Mouse (Mus musculus) olfactory bulb, adult 2 months (tissue): ENCODE measurements around the gene Nfasc. TPM values are rescaled to one million over a fixed set of nuclear protein-coding genes. Genes with fewer than 3 reads are reported as not detected.
A peak's percentile ranks its signal among the peaks of the same experiment; 100 is the strongest.

Experiments
- H3K27ac ChIP-seq: fragments of 200-500 bp; 2 replicates; pipeline ENCODE4 v1.5.1; 2012; ENCODE audit warnings: low read depth, low read length; ENCODE audit not compliant: insufficient read depth
- H3K4me1 ChIP-seq: fragments of 200-500 bp; 2 replicates; pipeline ENCODE4 v1.6.1; 2012; ENCODE audit warnings: low read length; ENCODE audit not compliant: control insufficient read depth, insufficient read depth
- H3K4me3 ChIP-seq: fragments of 200-500 bp; 2 replicates; pipeline ENCODE4 v1.5.1; 2012; ENCODE audit warnings: mild to moderate bottlenecking, low read depth, low read length, moderate library complexity; ENCODE audit not compliant: insufficient read depth
- CTCF ChIP-seq: fragments of 200-500 bp; IDR thresholded peaks from 2 replicates; pipeline ENCODE4 v1.5.1; 2012; ENCODE audit warnings: low read depth, mild to moderate bottlenecking, low read length, moderate library complexity; ENCODE audit not compliant: insufficient read depth
- POLR2A ChIP-seq: fragments of 200-500 bp; IDR thresholded peaks from 2 replicates; pipeline ENCODE4 v1.6.1; 2012; ENCODE audit warnings: mild to moderate bottlenecking, low read depth, low read length, moderate library complexity; ENCODE audit not compliant: insufficient read depth
- whole genome bisulfite sequencing: fragments of 180-500 bp; shearing (Covaris S2); methylation state at CpG from one replicate; pipeline ENCODE4 v1.1.7; 2018; 5-methylcytosine and 5-hydroxymethylcytosine counted together
- polyA plus RNA-seq: library from polyadenylated mRNA; stranded (reverse); fragments of >200 nt; gene quantifications from 2 replicates; pipeline ENCODE4 v1.2.4, GENCODE M21; 2012; ENCODE audit warnings: low replicate concordance; ENCODE audit not compliant: missing spikeins, insufficient read depth, insufficient read length

Gene Nfasc
- polyA plus RNA-seq, 1 experiment = 87.2 TPM

DNA sequence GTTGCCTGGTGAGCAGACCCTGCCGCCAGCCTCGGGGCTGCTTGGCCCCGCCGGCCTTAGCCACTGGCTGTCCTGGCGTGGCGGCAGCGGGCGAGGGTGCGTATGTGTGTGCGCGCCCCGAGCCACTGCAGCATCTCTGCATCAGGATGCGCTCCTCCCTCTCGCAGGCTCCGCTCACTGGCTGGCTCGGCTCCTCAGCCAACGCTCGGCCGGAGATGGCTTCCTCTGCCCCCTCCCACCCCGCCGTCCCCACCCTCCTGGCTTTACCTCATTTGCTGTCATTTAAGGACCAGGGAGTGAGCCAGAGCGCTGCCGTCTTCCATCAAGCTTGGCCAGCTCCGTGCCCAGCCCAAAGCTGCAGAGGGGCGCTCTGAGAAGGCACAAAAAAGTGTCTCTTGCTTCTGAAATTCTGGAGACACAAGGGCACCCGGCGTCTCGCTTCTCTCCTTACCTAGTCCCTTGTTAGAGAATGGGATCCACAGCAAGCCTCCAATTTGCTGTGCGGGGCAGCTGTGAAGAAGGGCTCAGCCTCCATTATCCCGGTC lies 198.8 kb downstream of the Nfasc start, which contains the start of gene Cntn2:
Cntn2 (minus strand) TSS at position 495 of the 545 bp plus-strand sequence.
- no peak for TF ChIP-seq CTCF
- TF ChIP-seq POLR2A = no peak; the same call in 1 of the 2 replicates
- Histone ChIP-seq H3K4me1 (peaks cover 18% of the 10 kb centered on the region), H3K4me3 (peak within 1 kb of the TSS; percentile 50), H3K27ac (peak within 1 kb of the TSS; percentile 35)
- 1% methylated on average over 30 of the region's 30 CpGs for WGBS

- H3K4me3 ChIP-seq = peak overlapping the region; percentile 50
- no peak overlapping the region for H3K27ac ChIP-seq
- WGBS = 22% methylated on average over 5 of the region's 5 CpGs
- no peak for TF ChIP-seq POLR2A
- no peak for TF ChIP-seq CTCF
- H3K4me1 ChIP-seq = peaks cover 18% of the 10 kb centered on the region
Measured at GRCm38 (mm10) chr1:132541824-132542599, 199.6 kb downstream of the Nfasc start.

DNA sequence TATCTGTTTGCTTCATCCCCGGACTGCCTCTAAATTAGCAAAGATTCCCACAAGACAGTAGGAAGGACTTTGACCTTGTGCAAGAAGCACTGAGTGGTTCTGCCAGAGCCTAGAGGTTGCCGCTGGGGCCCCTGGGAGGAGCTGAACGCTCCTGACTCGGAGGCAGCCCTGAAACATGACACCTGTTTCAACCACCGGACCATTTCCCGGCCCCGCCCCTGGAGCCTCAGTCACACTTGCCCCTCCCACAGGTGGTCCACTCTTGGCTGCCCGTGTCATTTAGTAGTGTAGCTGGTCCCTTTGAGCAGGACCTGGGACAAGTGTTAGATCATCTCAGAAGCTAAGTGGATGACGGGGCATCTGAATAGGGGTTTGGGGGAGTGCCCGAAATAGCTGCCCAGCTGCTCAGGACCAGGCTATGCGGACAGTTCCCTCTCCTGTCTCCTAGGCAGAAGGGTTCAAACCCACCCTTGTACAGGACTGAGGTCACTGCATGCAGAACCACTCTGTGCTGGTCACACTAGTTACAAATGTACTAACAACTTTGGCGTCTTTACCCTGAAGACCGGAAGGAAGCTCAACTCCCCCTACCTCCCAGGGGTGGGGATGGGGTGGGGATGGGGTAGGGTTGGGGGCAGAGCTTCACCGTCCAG lies 200.3 kb downstream of the Nfasc start:
- WGBS = 37% methylated on average over 14 of the region's 14 CpGs
- Histone ChIP-seq H3K4me1 (peaks cover 18% of the 10 kb centered on the region), H3K27ac (no peak overlapping the region), H3K4me3 (peak overlapping the region; percentile 50; the same call in 1 of the 2 replicates)
- no peak for TF ChIP-seq POLR2A
- no peak for TF ChIP-seq CTCF

DNA sequence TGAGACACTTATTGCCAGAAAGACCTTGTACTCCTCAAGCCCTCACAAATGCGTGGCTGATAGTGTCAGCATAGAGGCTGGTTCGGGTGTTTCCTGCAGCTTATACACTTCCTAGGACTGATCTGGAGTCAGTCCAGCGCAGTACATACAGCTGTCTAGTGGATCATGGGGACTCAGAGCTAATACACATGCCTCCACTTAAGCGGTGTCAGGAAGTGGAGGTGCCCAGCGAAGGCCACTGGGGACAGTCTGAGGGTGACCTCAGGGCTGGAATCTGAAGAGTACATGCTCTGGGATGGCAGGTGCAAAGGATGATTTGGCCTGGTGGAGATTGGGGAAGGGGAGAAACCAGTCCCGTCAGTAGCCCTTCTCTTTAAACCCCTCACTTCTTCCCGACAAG lies 200.9 kb downstream of the Nfasc start:
- TF ChIP-seq CTCF = no peak
- no peak for TF ChIP-seq POLR2A
- Histone ChIP-seq H3K4me1 (peaks cover 18% of the 10 kb centered on the region), H3K4me3 (no peak overlapping the region), H3K27ac (no peak overlapping the region)
- WGBS = 72% methylated on average over 7 of the region's 7 CpGs

GRCm38 (mm10) chr1:132537736-132538135 lies 203.9 kb downstream of the Nfasc start:
- Histone ChIP-seq H3K4me3 (no peak overlapping the region), H3K27ac (no peak overlapping the region), H3K4me1 (peaks cover 14% of the 10 kb centered on the region)
- 77% methylated on average over 5 of the region's 5 CpGs for WGBS
- TF ChIP-seq CTCF (no peak), POLR2A (no peak)

- WGBS = 53% methylated on average over 3 of the region's 3 CpGs
- Histone ChIP-seq H3K4me3 (no peak overlapping the region), H3K4me1 (0 out of 2 replicates have a peak, but pooled peaks cover 3% of the 10 kb centered on the region), H3K27ac (no peak overlapping the region)
- TF ChIP-seq POLR2A (no peak), CTCF (no peak)
Measured at GRCm38 (mm10) chr1:132536416-132536815, 205.2 kb downstream of the Nfasc start.

- WGBS = 87% methylated on average over 4 of the region's 4 CpGs
- TF ChIP-seq POLR2A = no peak
- TF ChIP-seq CTCF = no peak
- no peak overlapping the region for H3K4me3 ChIP-seq
- H3K27ac ChIP-seq = no peak overlapping the region
- 0 out of 2 replicates have a peak, but pooled peaks cover 2% of the 10 kb centered on the region for H3K4me1 ChIP-seq
Measured at GRCm38 (mm10) chr1:132535541-132535940, 206.1 kb downstream of the Nfasc start.

GRCm38 (mm10) chr1:132533840-132534239 lies 207.8 kb downstream of the Nfasc start:
- 15% methylated on average over 8 of the region's 8 CpGs for WGBS
- Histone ChIP-seq H3K4me1 (0 out of 2 replicates have a peak, but pooled peaks cover 2% of the 10 kb centered on the region), H3K4me3 (no peak overlapping the region), H3K27ac (no peak overlapping the region)
- no peak for TF ChIP-seq CTCF
- TF ChIP-seq POLR2A = no peak

GRCm38 (mm10) chr1:132532521-132532920 lies 209.1 kb downstream of the Nfasc start:
- 75% methylated on average over 9 of the region's 9 CpGs for WGBS
- Histone ChIP-seq H3K4me3 (no peak overlapping the region), H3K27ac (no peak overlapping the region), H3K4me1 (0 out of 2 replicates have a peak, but pooled peaks cover 2% of the 10 kb centered on the region)
- TF ChIP-seq CTCF = no peak
- no peak for TF ChIP-seq POLR2A
